In genomic region chr17:14539191-14539590, GRCm38 (mm10) we compare ENCODE assay signal across 25 mouse cellular contexts.
A peak's percentile ranks its signal among the peaks of the same experiment; 100 is the strongest.
DNase-seq lines count a peak whose midpoint lies in the region; ATAC-seq and TF ChIP-seq lines count a peak whose summit lies in the region.
"Had no signal": no experiment of that assay in that cellular context is flagged by ENCODE, and none has a peak within 500 bp of the region (broad histone marks: within the 10 kb centered on the region; RNA-seq: fewer than 3 reads in every experiment).

No protein-coding gene starts in this region.

- intact Hi-C loops in left cerebral cortex, postnatal 4 days (cut with DNase I), result no loop called here

- H3K36me3 ChIP-seq in heart, embryonic 13.5 days, result no peaks in the 10 kb centered on the region
- H3K36me3 ChIP-seq in heart, embryonic 10.5 days, result no peaks in the 10 kb centered on the region
- H3K36me3 ChIP-seq in stomach, embryonic 16.5 days (ENCODE audit: control insufficient read depth, insufficient read depth, low read length), result no peaks in the 10 kb centered on the region
- H3K36me3 ChIP-seq in stomach, postnatal 0 days (ENCODE audit: control insufficient read depth, insufficient read depth, low read length), result no peaks in the 10 kb centered on the region
- H3K36me3 ChIP-seq: embryonic facial prominence, embryonic 13.5 days; embryonic facial prominence, embryonic 15.5 days; forebrain, embryonic 15.5 days; G1E had no signal

- TF ChIP-seq EP300 in stomach, postnatal 0 days (optimal IDR thresholded peaks at IDR 0.05), result no peak

- no peak for TF ChIP-seq CTCF in stomach, postnatal 0 days (IDR thresholded peaks at IDR 0.05; ENCODE audit: low read depth)

- H3K27ac ChIP-seq in heart, embryonic 13.5 days (replicated peaks), result 0 out of 2 replicates have a peak overlapping the region, but pooled peaks have one; percentile 17
- no peak overlapping the region for H3K27ac ChIP-seq in heart, embryonic 10.5 days
- H3K27ac ChIP-seq in stomach, embryonic 16.5 days (ENCODE audit: low read length), result 0 out of 2 replicates have a peak overlapping the region, but pooled peaks have one; percentile 14
- H3K27ac ChIP-seq in stomach, postnatal 0 days (replicated peaks), result no peak overlapping the region
- H3K27ac ChIP-seq: embryonic facial prominence, embryonic 13.5 days; embryonic facial prominence, embryonic 15.5 days; forebrain, embryonic 13.5 days; forebrain, embryonic 15.5 days had no signal

- no peak overlapping the region for H3K4me3 ChIP-seq in heart, embryonic 13.5 days
- no peak overlapping the region for H3K4me3 ChIP-seq in heart, embryonic 10.5 days
- H3K4me3 ChIP-seq in stomach, embryonic 16.5 days (replicated peaks; ENCODE audit: low read length), result no peak overlapping the region
- H3K4me3 ChIP-seq in stomach, postnatal 0 days (ENCODE audit: low read depth, low read length), result no peak overlapping the region
- H3K4me3 ChIP-seq: embryonic facial prominence, embryonic 13.5 days; embryonic facial prominence, embryonic 15.5 days; forebrain, embryonic 13.5 days; forebrain, embryonic 15.5 days had no signal

- H3K9me3 ChIP-seq in heart, embryonic 13.5 days, result no peaks in the 10 kb centered on the region
- no peaks in the 10 kb centered on the region for H3K9me3 ChIP-seq in heart, embryonic 10.5 days
- no peaks in the 10 kb centered on the region for H3K9me3 ChIP-seq in stomach, embryonic 16.5 days (replicated peaks; ENCODE audit: control insufficient read depth, low read length)
- no peaks in the 10 kb centered on the region for H3K9me3 ChIP-seq in stomach, postnatal 0 days (ENCODE audit: control insufficient read depth, low read length)
- H3K9me3 ChIP-seq: embryonic facial prominence, embryonic 13.5 days; embryonic facial prominence, embryonic 15.5 days; forebrain, embryonic 13.5 days; forebrain, embryonic 15.5 days; G1E had no signal

- DNase-seq in heart, embryonic 10.5 days (ENCODE audit: low spot score), result no peak
- DNase-seq in stomach, postnatal 0 days (ENCODE audit: low spot score), result no peak
- DNase-seq in NIH3T3 (ENCODE audit: low read depth), result peak; percentile 54
- DNase-seq in lung, postnatal 25 days (ENCODE audit: low spot score), result no peak
- no peak for DNase-seq in left cerebral cortex, postnatal 4 days
- DNase-seq: adrenal gland, adult 2 months; adrenal gland, postnatal 10 days; adrenal gland, postnatal 25 days; B cell, adult 2 months; cerebellum, adult 11 months; cerebellum, adult 18-20 months; cerebellum, adult 8-10 months; cerebellum, adult 9-11 months; cerebellum, postnatal 14 days; cerebellum, postnatal 36 days; embryo, embryonic 11 days; forebrain, postnatal 0 days had no signal

- H3K4me1 ChIP-seq in heart, embryonic 13.5 days, result peaks cover 9% of the 10 kb centered on the region
- H3K4me1 ChIP-seq in heart, embryonic 10.5 days, result 0 out of 2 replicates have a peak, but pooled peaks cover 7% of the 10 kb centered on the region
- peaks cover 5% of the 10 kb centered on the region for H3K4me1 ChIP-seq in stomach, embryonic 16.5 days (ENCODE audit: control insufficient read depth, insufficient read depth, low read length)
- H3K4me1 ChIP-seq in stomach, postnatal 0 days (replicated peaks; ENCODE audit: control insufficient read depth, insufficient read depth), result 0 out of 2 replicates have a peak, but pooled peaks cover 5% of the 10 kb centered on the region
- H3K4me1 ChIP-seq: embryonic facial prominence, embryonic 13.5 days; embryonic facial prominence, embryonic 15.5 days; forebrain, embryonic 13.5 days; forebrain, embryonic 15.5 days had no signal

- no peaks in the 10 kb centered on the region; the same call in 1 of the 2 replicates for H3K27me3 ChIP-seq in heart, embryonic 13.5 days (replicated peaks)
- H3K27me3 ChIP-seq in heart, embryonic 10.5 days (ENCODE audit: insufficient read depth, poor library complexity, severe bottlenecking), result no peaks in the 10 kb centered on the region
- H3K27me3 ChIP-seq in stomach, embryonic 16.5 days (ENCODE audit: control insufficient read depth, insufficient read depth, low read length), result no peaks in the 10 kb centered on the region
- H3K27me3 ChIP-seq in stomach, postnatal 0 days (ENCODE audit: control insufficient read depth, insufficient read depth, low read length), result no peaks in the 10 kb centered on the region
- H3K27me3 ChIP-seq: forebrain, embryonic 13.5 days; forebrain, embryonic 15.5 days had no signal

- no peak overlapping the region for H3K9ac ChIP-seq in heart, embryonic 13.5 days
- no peak overlapping the region for H3K9ac ChIP-seq in stomach, embryonic 16.5 days (ENCODE audit: low read length)
- no peak overlapping the region for H3K9ac ChIP-seq in stomach, postnatal 0 days (ENCODE audit: low read length)
- H3K9ac ChIP-seq: embryonic facial prominence, embryonic 13.5 days; embryonic facial prominence, embryonic 15.5 days; forebrain, embryonic 13.5 days; forebrain, embryonic 15.5 days; forebrain, postnatal 0 days had no signal

- WGBS in heart, embryonic 13.5 days, result 61% methylated on average over 3 of the region's 3 CpGs
- 74% methylated on average over 3 of the region's 3 CpGs for WGBS in heart, embryonic 10.5 days
- WGBS in stomach, embryonic 16.5 days, result 47% methylated on average over 3 of the region's 3 CpGs
- 39% methylated on average over 3 of the region's 3 CpGs for WGBS in stomach, postnatal 0 days

- no peak overlapping the region for H3K4me2 ChIP-seq in heart, embryonic 13.5 days
- no peak overlapping the region for H3K4me2 ChIP-seq in stomach, embryonic 16.5 days (ENCODE audit: low read depth, low read length)
- H3K4me2 ChIP-seq in stomach, postnatal 0 days (replicated peaks; ENCODE audit: low read depth), result no peak overlapping the region
- H3K4me2 ChIP-seq: embryonic facial prominence, embryonic 13.5 days; embryonic facial prominence, embryonic 15.5 days; forebrain, embryonic 13.5 days; forebrain, embryonic 15.5 days had no signal

- no peak for ATAC-seq in heart, embryonic 13.5 days (ENCODE audit: extremely low read depth, insufficient number of reproducible peaks, low FRiP score, low TSS enrichment)
- ATAC-seq in stomach, embryonic 16.5 days (ENCODE audit: insufficient read depth, low FRiP score), result no peak
- ATAC-seq in stomach, postnatal 0 days (ENCODE audit: low FRiP score, low TSS enrichment), result no peak
- ATAC-seq: CD4-positive, CD25-positive, alpha-beta regulatory T cell, adult 4 months; forebrain, embryonic 13.5 days; forebrain, embryonic 15.5 days; forebrain, postnatal 0 days had no signal

Comparison
In these comparisons a context has a peak if more than half of its experiments do, and no peak if none do; other contexts are left out.
1. H3K27ac ChIP-seq: peak in heart, embryonic 13.5 days (single experiment) and stomach, embryonic 16.5 days (single experiment); none in heart, embryonic 10.5 days (single experiment) and stomach, postnatal 0 days (single experiment).